Comparison of ENCODE assay signal across 17 mouse cellular contexts in the genomic region with DNA sequence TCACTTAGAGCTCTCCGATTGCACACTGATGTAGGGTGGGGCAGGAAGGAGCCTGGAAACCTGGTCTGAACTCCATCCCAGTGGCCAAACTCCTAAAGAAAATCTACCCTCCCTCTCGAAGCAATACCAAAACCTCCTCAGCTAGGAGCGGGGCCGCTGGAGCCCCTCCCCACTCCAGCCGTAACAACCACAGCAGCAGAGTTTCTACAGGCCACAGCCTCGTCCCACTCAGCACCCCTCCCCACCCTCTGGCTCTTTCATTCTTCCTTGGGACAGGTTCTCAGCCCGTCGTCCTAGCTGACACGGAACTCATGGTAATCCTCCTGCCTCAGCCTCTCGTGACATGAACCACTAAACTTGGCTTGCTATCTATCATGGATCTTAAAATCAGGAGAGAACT.
"Had no signal": no experiment of that assay in that cellular context is flagged by ENCODE, and none has a peak within 500 bp of the region (broad histone marks: within the 10 kb centered on the region; RNA-seq: fewer than 3 reads in every experiment).

No protein-coding gene starts in this region.

- H3K36me3 ChIP-seq: limb, embryonic 12.5 days; limb, embryonic 15.5 days; lung, embryonic 15.5 days; midbrain, embryonic 10.5 days; midbrain, embryonic 13.5 days; neural tube, embryonic 13.5 days had no signal

- H3K9me3 ChIP-seq: limb, embryonic 12.5 days; limb, embryonic 15.5 days; lung, embryonic 15.5 days; midbrain, embryonic 10.5 days; midbrain, embryonic 13.5 days; neural tube, embryonic 13.5 days had no signal

- ATAC-seq: midbrain, embryonic 13.5 days; midbrain, embryonic 16.5 days had no signal

- H3K27me3 ChIP-seq: limb, embryonic 12.5 days; limb, embryonic 15.5 days; lung, embryonic 15.5 days; megakaryocyte, embryonic 14.5 days; neural tube, embryonic 13.5 days had no signal

- H3K4me3 ChIP-seq: limb, embryonic 12.5 days; limb, embryonic 15.5 days; lung, embryonic 15.5 days; megakaryocyte, embryonic 14.5 days; midbrain, embryonic 10.5 days; midbrain, embryonic 13.5 days; myocyte; neural tube, embryonic 13.5 days had no signal

- DNase-seq: left cerebral cortex, postnatal 4 days; lung, adult 18-20 months; lung, postnatal 10 days; lung, postnatal 36 days; thymus, adult 18-20 months; thymus, postnatal 36 days had no signal

- H3K4me1 ChIP-seq: lung, embryonic 15.5 days; megakaryocyte, embryonic 14.5 days had no signal

- H3K27ac ChIP-seq: limb, embryonic 12.5 days; limb, embryonic 15.5 days; liver, embryonic 14.5 days; lung, embryonic 15.5 days; midbrain, embryonic 10.5 days; midbrain, embryonic 13.5 days; neural tube, embryonic 13.5 days had no signal

- H3K9ac ChIP-seq: limb, embryonic 12.5 days; limb, embryonic 15.5 days; liver, embryonic 14.5 days; lung, embryonic 15.5 days; midbrain, embryonic 13.5 days; neural tube, embryonic 13.5 days had no signal

- H3K4me2 ChIP-seq: limb, embryonic 12.5 days; limb, embryonic 15.5 days; liver, embryonic 11.5 days; lung, embryonic 15.5 days; midbrain, embryonic 13.5 days; neural tube, embryonic 13.5 days had no signal
